Mouse (Mus musculus): ENCODE measurements around the gene Mprip. TPM values are rescaled to one million over a fixed set of nuclear protein-coding genes. Genes with fewer than 3 reads are reported as not detected.
A peak's percentile ranks its signal among the peaks of the same experiment; 100 is the strongest.
"Not testable (repeated sequence)": the region's sequence is repeated elsewhere in the genome, so short reads cannot be mapped to it uniquely, and the experiment has no call there.

The Mprip gene
- total RNA-seq (2021): 100 to 1,000 TPM; 297 to 299 TPM
- long read RNA-seq, experiment 1, full-length matches to known transcripts: 192 of 500 reads
- long read RNA-seq, experiment 1, partial matches to known transcripts: 69 of 500 reads
- long read RNA-seq, experiment 1, other reads (novel, unspliced or antisense): 239 of 500 reads
- long read RNA-seq, experiment 2, full-length matches to known transcripts: 173 of 454 reads
- long read RNA-seq, experiment 2, partial matches to known transcripts: 49 of 454 reads
- long read RNA-seq, experiment 2, other reads (novel, unspliced or antisense): 232 of 454 reads

DNA sequence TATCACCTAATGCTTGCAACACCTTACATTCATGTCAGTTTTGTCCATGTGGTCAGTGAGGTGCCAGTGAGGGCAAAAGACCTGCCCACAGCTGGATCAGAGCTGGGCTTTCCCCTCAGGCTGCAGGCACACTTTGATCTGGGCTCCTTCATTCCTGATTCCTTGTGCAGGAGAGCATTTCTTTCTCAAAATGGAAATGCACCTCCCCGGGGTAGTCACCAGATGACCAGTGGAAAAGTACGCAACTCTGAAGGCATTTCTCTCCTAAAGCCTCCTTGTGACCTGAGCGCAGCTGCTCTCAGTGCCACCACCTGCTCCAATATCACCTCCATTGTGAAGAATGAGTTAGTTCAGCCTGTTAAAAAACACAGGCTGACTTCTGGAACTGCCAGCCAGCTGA lies at the start of gene Mprip:
Mprip (plus strand) TSS at position 301 of the 400 bp plus-strand sequence.
- no peak for TF ChIP-seq CTCF (IDR thresholded peaks at IDR 0.05)
- intact Hi-C loops (cut with DNase I): loop anchor here (5.0 kb wide), 2 partner anchors 46 to 286 kb away; partner anchors contain the start of gene Med9
- no peak for DNase-seq (ENCODE audit: extremely low spot score in 1 of 2, low spot score in 2 of 2)
- Histone ChIP-seq H3K4me3 (peak within 1 kb of the TSS; percentile 64), H3K27ac (peak within 1 kb of the TSS; percentile 95)

DNA sequence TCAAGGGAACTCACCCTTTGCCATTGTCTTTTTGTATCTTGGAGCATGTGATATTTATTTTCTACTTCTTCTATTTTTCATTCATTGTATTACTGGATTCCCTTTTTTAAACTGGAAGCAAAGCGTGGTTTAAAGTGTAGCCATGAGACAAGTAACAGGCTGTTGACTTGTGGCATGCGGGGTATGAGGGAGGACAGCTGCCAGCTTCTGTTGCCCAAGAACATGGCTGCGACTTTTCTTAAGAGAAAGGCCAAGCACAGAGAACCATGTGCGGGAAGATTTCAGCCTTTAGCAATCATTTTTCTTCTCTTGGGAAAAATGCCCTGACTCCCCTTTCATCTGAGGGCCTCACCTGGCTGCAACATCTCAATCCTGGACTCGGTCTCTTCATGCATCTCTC lies 49.5 kb upstream of the Mprip start:
- DNase-seq (ENCODE audit: extremely low spot score in 1 of 2, low spot score in 2 of 2): no peak
- H3K4me3 ChIP-seq: no peak overlapping the region
- no peak overlapping the region for H3K27ac ChIP-seq
- intact Hi-C loops (cut with DNase I): no loop called here
- TF ChIP-seq CTCF (IDR thresholded peaks at IDR 0.05): no peak

DNA sequence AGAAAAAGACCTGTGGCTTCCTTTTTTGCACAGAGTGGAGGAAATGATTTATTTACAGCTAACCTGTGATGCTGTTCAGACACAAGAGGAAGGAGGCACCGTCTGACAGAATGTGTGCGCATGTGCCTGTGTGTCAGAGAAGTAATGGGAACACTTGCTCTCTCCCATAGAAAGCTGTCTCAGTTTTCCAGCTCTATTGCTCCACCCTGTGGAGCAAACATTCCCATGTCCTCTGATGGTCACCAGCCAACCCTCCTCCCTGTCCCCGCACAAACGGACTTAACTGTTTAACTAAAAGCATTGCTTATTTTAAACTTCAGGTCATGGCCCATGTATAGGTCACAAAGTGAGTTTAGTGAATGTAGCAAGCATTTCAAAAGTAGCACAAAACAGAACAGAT lies 47.0 kb upstream of the Mprip start:
- intact Hi-C loops (cut with DNase I): loop anchor here (1.0 kb wide), 1 partner anchor 89 kb away; no protein-coding TSS in a partner anchor
- Histone ChIP-seq H3K4me3 (no peak overlapping the region), H3K27ac (no peak overlapping the region)
- peak; percentile 61 for TF ChIP-seq CTCF (IDR thresholded peaks at IDR 0.05)
- DNase-seq (ENCODE audit: extremely low spot score in 1 of 2, low spot score in 2 of 2): peak; percentile 34 to 44

DNA sequence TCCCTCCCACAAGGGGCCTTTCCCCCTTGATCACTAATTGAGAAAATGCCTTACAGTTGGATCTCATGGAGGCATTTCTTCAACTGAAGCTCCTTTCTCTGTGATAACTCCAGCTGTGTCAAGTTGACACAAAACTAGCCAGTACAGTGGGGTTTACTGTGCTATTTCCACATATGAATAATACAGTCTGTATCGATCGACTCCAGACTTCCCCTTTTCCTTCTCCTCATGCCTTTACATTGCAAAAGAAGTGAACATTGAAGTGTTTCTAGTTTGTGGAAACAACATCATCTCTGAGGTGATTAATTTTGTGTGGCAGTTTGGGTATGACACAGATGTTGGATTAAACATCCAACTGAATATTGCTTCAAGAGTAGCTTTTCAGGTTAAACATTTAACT lies 44.1 kb upstream of the Mprip start:
- H3K4me3 ChIP-seq; intact Hi-C loops (cut with DNase I); DNase-seq (ENCODE audit: extremely low spot score in 1 of 2, low spot score in 2 of 2); H3K27ac ChIP-seq: not testable (repeated sequence)

DNA sequence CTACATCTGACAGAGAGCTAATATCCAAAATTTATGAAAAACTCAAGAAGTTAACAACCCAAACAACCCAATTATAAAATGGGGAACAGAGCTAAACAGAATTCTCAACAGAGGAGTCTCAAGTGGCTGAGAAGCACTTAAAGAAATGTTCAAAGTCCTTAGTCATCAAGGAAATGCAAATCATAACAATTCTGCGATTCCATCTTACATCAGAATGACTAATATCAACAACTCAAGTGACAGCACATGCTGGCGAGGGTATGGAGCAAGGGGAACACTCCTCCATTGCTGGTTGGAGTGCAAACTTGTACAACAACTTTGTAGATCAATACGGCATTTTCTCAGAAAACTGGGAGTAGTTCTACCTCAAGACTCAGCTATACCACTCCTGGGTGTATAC lies 38.9 kb upstream of the Mprip start:
- intact Hi-C loops (cut with DNase I): loop anchor here (5.0 kb wide), 1 partner anchor 110 kb away; no protein-coding TSS in a partner anchor

DNA sequence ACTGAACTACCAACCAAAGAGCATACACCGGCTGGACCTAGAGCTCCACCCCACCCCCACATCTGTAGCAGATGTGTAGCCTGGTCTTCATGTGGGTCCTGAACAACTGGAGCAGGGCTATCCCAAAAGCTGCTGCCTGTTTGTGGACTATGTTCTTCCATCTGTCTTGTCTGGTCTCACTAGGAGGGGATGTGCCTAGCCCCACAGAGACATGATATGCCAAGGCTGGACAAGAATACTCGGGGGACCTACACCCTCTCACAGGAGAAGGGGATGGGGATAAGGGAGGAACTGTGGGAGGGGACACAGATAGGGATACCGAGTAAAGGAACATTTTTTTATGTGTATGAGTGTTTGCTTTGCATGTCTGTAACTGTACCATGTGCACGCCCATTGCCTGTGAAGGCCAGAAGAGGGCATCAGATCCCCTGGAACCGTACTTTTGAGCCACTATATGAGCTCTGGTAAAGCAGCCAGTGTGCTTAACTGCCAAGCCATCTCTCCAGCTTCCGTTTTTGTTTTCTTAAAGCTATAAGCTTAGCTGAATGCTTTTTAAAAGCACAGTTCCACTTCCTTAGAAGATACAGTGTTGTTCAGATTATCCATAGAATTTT lies 37.0 kb upstream of the Mprip start:
- intact Hi-C loops (cut with DNase I): loop anchor here (1.0 to 5.0 kb wide), 2 partner anchors 108 to 122 kb away; no protein-coding TSS in a partner anchor
- H3K27ac ChIP-seq: no peak overlapping the region
- peak; percentile 38 to 51 for DNase-seq (ENCODE audit: extremely low spot score in 1 of 2, low spot score in 2 of 2)
- TF ChIP-seq CTCF (IDR thresholded peaks at IDR 0.05): peak; percentile 79
- H3K4me3 ChIP-seq: no peak overlapping the region

More for the DNA sequence above, 38.9 kb upstream of the Mprip start:
- no peak for TF ChIP-seq CTCF (IDR thresholded peaks at IDR 0.05)
- no peak for DNase-seq (ENCODE audit: extremely low spot score in 1 of 2, low spot score in 2 of 2)
- H3K27ac ChIP-seq: no peak overlapping the region
- H3K4me3 ChIP-seq: no peak overlapping the region

DNA sequence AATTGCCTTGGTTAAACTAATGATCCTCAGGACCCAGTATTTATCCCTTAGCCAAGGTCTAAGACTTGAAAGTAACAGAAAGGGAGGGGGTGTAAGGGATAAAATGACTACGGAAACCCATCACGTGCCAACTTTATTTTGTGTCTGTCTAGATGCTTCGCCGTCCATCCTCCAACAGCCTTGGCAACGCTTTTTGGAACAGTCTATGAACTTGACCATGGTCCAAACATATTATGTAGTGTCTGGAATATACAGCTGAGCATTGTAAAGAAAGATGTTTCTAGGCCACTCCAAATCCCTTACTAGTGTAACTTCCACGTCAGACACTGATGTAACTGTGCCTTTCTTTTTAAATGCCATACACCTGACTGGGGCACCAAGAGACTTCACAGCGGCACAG lies 34.9 kb upstream of the Mprip start:
- DNase-seq (ENCODE audit: extremely low spot score in 1 of 2, low spot score in 2 of 2): no peak
- H3K4me3 ChIP-seq: no peak overlapping the region
- no peak for TF ChIP-seq CTCF (IDR thresholded peaks at IDR 0.05)
- no peak overlapping the region for H3K27ac ChIP-seq
- intact Hi-C loops (cut with DNase I): no loop called here

DNA sequence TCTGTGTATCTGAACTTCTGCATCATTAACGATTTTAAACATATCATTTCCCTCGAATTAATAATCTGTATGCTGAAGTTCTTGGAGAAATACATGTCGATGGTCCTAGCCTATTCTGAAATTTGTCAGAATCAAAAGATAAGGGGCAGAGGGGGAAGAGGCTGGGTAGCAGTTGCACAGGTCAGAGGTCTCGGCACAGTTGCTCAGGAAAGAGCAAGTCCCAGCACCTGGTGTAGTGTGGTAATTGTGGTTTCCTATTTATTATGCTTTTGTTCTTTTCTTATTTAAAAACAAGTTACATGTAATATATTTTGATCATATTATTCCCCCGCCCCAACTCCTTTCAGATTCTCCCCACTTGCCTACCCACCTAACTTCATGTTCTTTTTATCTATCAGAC lies 32.9 kb upstream of the Mprip start:
- H3K4me3 ChIP-seq: no peak overlapping the region
- no peak for DNase-seq (ENCODE audit: extremely low spot score in 1 of 2, low spot score in 2 of 2)
- intact Hi-C loops (cut with DNase I): no loop called here
- no peak for TF ChIP-seq CTCF (IDR thresholded peaks at IDR 0.05)
- no peak overlapping the region for H3K27ac ChIP-seq

DNA sequence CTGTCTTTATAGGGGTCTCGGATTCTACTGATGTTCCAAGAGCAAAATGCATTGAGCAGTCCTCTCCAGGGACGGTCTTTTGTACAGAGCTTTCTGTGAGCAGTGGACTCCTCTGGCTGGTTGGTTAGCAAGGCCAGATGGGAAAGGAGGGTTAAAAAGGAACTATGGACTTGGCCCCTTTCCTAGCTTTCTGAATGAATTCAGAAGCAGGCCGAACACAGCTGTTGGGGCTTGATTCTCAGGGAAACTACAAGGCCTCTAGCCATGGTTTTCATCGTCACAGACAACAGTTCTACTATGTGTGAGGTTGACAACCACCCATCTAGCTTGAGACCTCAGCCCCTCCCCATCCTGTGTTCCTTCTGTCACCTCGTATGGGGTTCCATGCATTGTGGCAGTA lies 31.2 kb upstream of the Mprip start:
- Histone ChIP-seq H3K4me3 (no peak overlapping the region), H3K27ac (no peak overlapping the region)
- intact Hi-C loops (cut with DNase I): no loop called here
- no peak for DNase-seq (ENCODE audit: extremely low spot score in 1 of 2, low spot score in 2 of 2)
- TF ChIP-seq CTCF (IDR thresholded peaks at IDR 0.05): no peak

DNA sequence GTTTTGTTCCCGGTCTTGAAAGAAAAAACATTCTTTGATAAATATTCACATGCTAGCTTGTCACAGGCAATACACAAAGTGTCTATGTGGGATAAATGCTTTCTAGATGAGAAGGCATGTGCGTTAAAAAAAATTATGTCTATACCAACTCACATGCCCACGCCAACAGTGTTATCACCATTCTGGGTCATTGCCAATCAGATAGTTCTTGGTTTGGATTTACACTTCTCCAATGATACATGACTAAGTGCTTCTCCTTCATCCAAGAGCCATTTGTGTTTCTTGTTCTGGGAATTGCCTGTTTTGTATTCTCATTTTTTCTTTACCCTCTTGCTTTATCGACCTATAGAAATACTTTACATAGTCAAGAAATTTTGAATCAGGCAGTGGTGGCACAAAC lies 29.1 kb upstream of the Mprip start:
- Histone ChIP-seq H3K4me3 (no peak overlapping the region), H3K27ac (no peak overlapping the region)
- intact Hi-C loops (cut with DNase I): no loop called here
- no peak for TF ChIP-seq CTCF (IDR thresholded peaks at IDR 0.05)
- DNase-seq (ENCODE audit: extremely low spot score in 1 of 2, low spot score in 2 of 2): no peak

DNA sequence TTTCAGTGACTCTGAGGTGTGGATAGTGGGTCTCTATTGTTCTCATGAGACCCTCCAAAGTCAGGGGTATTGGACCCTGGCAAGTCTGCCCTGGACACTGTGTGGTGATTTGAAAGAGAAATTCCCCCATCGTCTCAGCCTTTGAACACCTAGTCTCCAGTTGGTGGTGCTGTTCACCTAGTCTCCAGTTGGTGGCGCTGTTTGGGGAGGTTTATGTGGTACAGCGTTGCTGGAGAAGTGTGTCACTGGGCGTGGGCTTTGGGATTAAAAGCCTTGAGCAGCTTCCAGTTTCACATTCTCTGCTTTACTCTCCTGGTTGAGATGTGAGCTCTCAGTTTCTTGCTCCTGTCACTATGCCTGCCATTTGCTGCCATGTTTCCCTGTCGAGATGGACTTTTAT lies 28.1 kb upstream of the Mprip start:
- peak; percentile 71 for TF ChIP-seq CTCF (IDR thresholded peaks at IDR 0.05)
- Histone ChIP-seq H3K4me3 (no peak overlapping the region), H3K27ac (no peak overlapping the region)
- intact Hi-C loops (cut with DNase I): no loop called here
- peak; percentile 18 to 45 for DNase-seq (ENCODE audit: extremely low spot score in 1 of 2, low spot score in 2 of 2)

DNA sequence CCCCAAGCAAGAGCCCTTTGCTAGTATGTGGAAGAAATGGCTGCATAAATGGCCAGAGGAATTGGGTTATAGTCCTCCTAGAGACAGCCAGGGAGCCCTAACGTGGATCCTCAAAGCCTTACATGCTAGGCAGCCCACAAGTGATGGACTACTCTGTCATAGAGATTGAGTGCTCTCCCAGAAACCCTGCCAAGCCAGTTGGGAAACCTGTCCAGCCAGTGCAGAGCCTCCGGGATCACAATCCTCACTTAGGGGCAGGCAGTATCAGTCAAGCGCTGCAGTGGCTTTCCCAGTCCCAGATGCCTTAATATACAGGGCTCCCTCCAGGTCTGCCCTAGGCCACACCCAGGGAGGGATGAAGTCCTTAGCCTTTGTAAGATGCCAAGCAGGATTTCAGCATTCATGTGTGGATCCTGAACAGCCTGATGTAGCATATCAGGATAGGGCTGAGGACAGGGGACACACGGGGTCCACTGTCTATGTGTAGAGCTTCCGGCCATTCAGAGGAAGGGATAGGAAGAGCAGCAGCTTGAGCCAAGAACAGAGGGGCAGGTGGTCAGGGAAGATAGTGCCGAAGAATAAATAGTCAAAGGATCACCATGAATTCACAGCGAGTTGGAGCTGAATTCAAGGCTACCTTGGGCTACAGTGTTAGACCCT lies 27.0 kb upstream of the Mprip start:
- DNase-seq (ENCODE audit: extremely low spot score in 1 of 2, low spot score in 2 of 2): no peak
- Histone ChIP-seq H3K27ac (no peak overlapping the region), H3K4me3 (no peak overlapping the region)
- no peak for TF ChIP-seq CTCF (IDR thresholded peaks at IDR 0.05)
- intact Hi-C loops (cut with DNase I): loop anchor here (2.0 kb wide), 1 partner anchor 23 kb away; no protein-coding TSS in a partner anchor

Measured in left cerebral cortex, adult 2 months (tissue).